Mouse (Mus musculus) T-cell, adult 2 months (primary cell): ENCODE data around the gene Rpp25l.
"Not testable (repeated sequence)": the region's sequence is repeated elsewhere in the genome, so short reads cannot be mapped to it uniquely, and the experiment has no call there.

Experiments used
- DNase-seq: peaks from one replicate; pipeline ENCODE4 v3.0.0; 2022; ENCODE audit warnings: low spot score

The Rpp25l gene

DNA sequence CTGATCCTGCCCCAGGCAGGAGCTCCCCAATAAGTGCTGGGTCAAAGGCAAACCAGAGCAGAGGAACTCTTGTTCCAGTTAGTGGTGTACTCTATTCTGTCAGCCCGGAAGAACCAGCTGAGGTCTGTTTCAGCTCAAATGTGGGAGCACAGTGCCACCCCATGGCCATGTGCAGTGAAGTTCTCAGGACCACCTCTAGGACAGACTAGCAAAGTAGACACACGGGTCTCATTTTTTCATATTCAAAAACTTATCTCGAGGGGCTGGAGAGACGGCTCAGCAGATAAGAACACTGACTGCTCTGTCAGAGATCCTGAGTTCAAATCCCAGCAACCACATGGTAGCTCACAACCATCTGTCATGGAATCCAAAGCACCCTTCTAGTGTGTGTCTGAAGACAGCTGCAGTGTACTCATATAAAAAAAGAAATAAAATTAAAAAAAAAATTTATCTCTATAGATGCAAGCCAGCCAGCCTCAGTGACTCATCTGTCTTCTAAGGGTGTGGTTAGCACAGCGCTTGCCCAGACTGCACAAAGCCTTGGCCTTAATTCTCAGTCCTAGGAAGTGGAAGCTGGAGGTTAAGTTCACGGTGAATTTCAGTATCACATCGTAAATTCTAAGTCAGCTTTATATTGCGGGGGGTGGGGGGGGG lies 24.4 kb upstream of the Rpp25l start:
- DNase-seq, result peak; percentile 80

DNA sequence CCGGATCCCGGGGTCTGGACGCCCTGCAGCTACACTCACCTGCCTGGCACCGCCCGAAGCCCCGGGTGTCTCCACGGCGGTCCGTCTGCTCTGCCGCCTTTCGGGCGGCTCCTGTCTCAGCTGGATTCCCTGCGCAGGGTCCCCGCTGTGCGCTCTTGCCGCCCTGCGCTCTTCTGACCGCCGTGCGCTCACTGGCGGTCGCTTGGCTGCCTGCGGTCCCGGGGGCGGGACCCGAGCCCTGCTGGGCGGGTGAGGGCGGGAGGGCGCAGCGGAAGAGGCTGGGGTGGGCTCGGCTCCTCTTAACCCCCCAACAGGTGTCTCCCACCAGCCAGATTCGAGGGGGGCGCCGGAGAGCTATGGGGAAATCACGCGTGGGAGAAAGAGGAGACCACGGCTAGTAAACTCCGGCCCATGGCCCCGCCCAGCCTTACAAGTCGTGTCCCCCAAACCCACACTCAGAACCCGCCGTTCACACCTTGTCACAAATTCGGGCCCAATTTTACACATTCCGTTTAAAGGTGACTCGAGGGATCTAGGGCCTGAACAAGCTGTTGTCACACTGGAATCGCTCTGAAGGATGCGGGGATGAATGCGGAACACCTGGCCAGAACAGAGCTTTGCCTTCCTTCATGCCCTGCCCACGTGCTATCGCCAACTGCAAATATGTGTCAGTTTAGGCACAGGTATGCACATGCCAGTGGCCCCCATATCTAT lies 17.9 kb upstream of the Rpp25l start, which contains the start of gene Arid3c:
TSS of gene Arid3c (minus strand) at position 91 of the 714 bp plus-strand sequence.
- DNase-seq, result no peak

DNA sequence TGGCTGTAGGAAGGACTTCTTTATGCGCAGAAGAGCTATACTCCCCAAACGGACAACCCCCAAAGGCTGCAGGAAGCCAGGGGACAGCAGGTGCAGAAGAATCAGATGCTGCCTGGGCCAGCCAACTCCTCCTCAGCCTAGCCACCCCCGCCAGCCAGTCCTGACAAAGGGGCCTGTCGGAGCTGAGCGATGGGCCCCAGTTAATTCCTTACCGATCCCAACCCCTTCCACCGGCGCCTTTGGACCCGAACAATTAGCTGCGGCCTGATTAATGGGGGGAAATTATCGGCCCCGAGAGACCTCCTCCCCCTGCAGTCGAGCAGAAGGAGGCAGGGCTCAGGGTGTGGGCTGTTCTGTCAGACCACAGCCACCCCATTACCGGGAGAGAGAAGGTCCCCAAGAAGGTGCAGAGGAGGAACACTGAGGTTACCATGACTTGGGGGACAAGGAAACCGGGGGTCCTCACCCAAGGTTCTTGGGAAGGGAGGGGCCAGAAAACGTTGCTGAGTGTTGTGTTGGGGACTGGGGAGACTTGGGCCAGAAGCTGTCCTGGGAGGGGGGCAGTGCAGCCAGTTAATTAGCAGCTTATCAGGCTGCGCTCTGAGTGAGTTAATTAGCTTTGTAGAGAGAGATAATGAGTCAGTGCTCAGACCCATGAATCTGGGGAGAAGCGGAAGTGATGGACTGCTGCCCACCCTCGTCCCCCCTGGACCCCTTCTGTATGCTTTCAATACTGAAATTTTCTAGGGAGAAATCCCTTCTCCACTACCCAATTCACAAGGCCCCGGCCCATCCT lies 13.7 kb upstream of the Rpp25l start:
- no peak for DNase-seq

DNA sequence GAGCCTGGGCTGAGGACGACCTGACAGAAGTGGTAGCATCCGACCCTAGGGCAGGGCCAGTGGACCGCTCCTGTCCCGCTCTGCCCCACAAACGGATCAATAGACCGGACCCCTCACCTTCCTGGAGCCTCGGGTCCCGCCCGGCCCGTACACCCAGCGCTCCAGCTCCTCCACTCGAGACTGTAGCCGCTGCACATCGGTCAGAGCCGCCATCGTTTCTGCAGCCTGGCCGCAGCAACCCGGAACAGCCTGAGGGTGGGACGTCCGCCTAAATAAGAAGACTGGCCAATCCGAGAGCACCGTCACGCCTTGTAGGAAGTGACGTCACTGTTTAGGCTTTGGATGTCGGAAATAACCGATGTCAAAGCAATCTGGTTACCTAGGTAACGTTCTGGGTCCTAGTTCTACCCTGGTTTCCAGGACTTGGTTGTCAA lies 9.6 kb upstream of the Rpp25l start, which contains the start of gene Dctn3:
TSS of gene Dctn3 (minus strand) at position 253 of the 434 bp plus-strand sequence.
- peak; percentile 89 for DNase-seq

DNA sequence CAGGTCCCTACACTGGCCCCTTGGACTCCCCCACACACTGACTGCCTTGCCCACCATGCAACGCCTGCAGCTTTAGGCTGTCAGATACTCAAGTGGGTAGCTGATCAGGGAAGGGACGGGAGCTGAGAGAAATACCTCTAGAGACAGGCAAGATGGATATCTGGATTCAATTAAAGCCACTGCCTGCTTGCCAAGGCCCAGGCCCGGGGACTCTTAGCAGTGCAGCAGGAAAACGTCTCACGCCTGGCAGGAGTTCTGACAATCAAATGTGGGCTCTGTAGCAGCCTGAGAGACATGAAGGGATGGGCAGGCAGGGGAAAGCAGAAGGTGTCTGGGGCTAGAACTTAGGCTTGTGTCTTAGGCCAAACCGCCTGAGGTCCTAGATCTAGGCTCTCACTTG lies 3.5 kb upstream of the Rpp25l start:
- no peak for DNase-seq

DNA sequence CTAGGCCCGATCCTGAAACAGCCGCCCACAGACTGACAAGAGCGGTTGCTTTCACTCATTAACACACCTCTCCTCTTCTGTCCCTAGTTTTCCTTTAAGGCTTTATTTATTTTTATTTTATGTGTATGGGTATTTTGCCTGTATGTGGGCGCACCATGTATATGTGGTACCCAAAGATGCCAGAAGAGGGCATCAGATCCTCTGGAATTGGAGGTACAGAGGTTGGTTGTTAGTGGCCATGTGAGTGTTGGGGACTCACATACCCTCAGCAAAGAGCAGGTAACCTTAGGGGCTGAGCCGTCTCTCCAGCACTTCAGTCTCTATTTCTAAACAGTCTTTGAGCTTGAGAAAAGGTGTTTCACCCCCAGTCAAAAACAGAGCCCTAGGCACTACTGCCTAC lies 2.3 kb upstream of the Rpp25l start:
- DNase-seq, result peak; percentile 49

DNA sequence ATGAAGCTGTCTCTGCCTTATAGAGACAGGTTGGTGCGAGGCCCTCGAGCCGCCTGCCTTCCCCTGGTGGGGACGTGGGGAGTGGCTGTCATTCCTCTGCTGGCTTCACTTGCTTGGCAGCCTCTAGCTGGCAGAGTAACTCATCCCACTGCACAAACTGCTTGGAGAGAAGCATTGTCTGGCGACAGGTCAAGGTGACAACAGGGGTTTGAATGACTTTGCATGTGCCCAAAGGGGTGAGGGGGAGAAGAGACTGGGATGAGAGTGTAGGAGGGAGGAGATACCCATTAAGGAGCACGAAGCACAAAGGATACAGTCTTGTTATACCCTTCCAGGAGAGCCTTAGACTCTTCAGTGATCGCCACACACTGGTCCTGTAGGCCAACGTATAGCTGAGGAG lies 1.7 kb upstream of the Rpp25l start:
- DNase-seq, result no peak

DNA sequence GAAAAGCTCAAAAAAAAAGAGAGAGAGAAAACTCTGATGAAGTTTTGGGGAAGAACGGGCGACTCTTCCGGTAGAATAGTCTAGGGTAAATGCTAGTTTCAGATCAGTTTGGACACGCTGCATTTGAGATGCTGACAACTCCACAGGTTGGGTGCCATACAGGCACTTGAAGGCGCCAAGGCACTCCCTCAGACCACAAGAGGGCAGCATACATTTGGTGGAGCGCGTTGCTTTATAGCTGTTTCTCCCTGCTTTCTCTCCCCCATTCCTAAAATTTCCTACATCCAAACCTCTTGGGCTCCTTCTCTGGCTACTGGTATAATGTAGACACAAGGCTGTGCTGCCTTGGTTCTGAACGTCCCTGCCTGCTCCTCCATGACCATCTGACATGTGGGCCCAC lies 942 bp upstream of the Rpp25l start:
- peak; percentile 42 for DNase-seq

DNA sequence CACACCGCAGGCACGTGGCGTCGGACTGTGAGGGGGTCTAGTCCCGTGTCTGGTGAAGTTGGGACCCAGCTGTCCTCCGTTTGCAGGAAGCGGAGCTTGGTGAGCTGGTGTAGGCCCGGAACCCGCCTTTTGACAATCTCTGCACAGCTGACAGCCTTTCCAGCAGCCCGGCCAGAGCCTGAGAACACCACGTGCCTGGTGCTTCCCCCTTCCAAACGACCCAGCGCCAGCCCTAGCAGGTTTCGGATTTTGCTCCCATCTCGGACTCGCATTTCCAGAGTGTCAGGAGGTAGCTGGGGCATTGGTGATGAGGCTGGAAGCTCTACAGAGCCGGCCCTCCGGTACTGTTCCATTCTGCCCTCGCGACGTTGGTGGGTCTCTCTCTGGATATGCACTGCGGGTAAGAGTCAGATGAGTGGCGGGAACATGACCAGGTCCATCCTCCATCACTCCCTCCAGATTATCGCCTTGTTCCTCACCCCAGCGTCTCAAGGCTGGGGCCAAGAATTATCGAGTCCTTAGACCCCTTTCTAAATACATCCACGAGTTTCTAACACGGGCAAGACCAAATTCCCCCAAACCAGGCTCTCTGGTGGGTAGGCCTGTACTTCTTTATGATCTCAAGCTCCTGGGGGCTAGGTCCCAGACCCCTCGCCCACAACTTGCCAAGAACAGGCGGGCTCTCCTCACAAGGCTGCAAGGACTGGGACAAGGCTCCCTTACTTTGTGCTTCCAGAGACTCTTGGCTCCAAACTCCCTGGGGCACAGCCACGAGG lies 725 bp downstream of the Rpp25l start:
- DNase-seq, result no peak

DNA sequence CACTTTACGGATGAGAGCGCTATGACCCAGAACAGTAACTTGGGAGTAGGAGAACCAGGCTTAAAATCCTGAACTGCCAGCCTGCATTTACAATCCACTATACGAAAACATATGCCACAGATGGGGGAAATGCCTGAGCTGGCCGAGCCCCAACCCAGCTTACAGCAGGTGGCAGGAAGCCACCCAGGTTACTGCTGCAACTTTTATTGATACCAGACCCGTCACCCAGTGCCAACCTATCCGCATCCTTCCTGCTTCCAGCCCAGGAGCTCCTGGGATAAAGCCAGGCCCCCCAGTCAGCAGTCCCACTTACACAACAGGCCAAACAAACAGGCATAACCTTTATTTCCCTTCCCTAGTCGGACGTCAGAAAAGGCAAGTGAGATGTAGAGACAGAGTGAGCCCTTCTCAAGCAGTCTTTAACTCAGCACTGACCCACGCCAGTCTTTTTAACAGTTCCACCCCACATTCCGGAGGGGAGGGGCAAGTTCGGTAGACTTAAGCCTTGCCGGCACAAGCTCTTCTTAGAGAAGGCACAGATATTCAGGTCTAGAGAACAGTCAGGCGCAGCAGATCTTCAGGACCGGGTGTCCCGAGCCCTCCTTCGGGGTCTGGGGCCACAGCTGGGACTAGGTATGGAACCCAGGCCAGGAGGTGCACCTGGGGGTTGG lies 1.5 kb downstream of the Rpp25l start:
- DNase-seq, result no peak

DNA sequence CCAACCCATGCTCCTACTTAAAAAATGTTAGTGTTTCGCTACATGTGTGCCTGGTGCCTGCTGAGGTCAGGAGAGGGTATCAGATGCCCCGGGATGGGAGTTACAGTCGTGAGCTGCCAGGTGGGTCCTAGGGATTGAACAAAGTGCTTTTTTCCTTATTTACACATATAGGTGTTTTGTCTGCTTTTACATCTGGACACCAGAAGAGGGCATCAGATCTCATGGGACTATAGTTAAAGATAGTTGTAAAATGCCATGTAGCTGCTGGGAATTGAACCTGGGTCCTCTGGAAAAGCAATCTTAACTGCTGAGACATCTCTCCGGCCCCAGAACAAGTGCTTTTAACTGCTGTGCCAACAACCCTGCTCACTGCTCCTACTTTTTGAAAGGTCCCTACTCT lies 3.1 kb downstream of the Rpp25l start:
- DNase-seq, result no peak

DNA sequence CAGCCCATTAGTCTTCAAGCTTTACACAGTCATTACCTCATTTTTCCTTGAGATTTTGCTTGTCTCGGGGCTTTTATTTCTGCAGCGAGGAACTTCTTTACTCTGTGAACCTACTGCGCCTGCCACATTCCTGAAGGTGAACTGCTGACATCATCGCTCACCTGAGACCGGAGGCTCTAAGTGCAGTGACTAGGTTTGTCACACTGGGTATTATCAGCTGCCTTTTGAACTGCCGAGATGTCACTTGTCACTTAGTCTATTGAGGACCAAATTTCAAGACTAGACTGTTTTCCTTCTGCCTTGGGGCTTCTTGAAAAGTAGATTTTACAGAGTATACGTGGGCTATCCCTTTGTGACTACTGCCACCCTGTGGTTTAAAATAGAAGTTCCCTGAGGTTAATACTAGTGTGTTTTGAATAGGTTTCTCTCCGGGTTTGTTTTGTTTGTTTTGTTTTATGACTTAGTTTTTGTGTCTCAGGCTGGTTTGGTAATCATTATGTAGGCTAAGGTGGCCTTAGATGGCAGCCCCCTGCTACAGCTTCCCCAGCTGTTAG lies 5.1 kb downstream of the Rpp25l start:
- DNase-seq, result peak; percentile 43

DNA sequence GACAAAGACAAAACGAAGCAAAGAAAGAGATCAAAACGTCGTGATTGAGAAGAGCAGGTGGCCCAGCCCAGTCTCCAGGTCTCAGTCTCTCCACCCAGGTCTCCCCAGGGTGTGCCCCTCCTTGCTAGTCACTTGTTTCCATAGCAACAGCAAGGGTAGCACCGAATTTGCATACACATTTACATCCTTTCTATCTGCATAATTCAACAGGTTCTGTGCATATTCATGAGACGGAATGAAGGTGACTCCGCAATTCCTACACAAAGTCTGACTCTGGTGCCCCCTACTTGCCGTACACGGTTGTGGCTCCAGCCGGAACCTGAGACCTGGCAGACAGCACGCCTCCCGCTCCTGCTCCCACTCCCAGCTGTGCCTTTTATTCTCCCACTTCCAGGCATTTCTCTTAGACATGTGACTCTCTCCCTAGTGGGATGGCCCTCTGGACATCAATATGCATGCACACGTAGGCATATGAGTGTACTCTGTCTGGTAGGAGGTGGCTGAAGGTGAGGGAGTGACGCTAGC lies 6.3 kb downstream of the Rpp25l start:
- DNase-seq, result peak; percentile 59

DNA sequence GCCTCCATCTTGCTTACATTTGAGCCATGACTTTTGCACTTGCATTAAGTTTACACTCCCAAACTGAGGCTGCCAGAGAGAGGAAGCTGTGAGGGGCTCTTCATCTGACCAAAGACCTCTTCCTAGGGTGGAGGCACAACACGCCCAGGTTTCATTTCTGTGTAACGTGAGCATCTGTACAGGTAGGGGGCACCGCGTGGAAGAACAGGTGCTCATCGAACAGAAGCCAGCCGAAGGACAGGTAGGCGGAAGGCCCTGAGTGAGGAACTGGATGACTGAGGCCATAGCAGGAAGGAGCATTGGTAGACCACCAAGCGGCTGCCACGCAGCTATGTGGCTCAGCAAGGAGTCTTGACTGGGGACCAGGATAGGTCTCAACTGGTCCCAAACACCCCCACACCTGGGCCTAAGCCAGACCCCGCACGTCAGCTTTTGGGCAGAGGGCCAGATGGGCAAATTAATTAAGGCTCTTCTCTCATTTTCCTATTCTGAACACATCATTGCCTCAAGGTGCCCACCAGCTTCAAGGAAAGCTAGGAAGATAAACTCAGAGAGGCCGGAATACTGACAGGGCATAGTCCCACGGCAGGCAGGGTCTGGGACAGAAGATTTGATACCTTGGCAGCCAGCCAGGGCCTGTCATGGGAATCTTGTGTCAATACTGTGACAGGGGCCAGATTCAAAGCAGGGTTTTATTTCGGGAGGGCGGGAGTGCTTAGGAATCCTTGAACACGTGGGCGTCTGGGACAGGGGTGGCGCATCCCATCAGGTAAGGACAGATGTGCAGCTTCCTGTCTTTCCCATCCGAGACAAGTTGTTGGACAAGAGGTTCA lies 7.2 kb downstream of the Rpp25l start:
- no peak for DNase-seq

DNA sequence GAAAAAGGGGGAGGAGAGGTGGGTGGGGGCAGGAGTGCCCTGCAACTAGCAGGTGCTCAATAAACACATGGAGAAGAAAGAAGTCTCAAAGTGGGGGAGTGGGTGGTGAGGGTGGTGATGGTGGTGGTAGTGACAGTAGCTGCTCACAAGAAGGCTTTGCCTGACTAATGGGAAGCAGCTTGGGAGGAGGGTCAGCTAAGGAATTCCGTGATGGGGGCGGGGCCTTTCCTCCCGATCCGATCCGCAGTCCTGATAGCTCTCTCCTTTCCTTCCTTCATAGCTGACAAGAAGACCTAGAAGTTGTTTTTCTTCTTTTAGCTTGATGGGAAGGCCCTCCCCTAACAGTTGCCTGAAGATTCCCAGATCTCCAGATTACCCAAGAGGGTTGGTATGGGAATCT lies 8.7 kb downstream of the Rpp25l start:
- DNase-seq, result no peak

DNA sequence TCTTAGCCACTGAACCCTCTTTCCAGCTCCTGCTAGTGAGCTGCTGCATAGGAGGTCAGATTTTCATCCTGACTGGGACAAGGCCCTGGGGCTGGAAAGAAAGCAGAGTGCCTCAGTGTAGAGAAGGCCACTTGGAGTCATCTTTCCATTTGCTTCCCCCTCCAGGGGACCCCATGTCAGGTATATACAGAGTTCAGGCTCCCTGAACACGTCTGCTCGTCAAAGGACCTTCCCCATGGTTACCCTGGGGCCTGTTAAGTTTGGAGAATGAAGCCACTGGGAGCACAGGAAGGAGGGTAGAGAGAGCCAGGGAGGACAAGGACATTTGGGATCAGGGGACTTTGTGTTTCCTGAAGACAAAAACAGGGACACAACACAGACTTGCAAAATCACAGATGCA lies 11.1 kb downstream of the Rpp25l start:
- not testable (repeated sequence) for DNase-seq

DNA sequence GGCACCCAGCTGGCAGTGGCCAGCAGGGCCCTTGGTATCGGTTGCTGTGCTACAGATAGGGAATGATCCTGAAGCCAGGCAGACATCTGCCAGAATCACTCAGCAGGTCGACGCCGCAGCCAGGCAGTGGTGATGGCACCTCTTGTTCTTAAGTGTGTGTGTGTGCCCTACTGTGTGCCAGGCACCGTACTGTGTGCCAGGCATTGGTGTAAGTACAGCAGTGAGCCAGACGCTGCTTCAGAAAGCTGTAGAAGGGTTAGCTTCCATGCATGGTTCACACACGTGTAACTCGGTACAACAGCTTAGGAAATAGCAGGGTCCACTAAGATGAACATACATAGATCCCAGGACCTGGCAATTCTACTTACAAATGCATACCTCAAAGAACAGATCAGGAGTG lies 13.1 kb downstream of the Rpp25l start:
- not testable (repeated sequence) for DNase-seq

DNA sequence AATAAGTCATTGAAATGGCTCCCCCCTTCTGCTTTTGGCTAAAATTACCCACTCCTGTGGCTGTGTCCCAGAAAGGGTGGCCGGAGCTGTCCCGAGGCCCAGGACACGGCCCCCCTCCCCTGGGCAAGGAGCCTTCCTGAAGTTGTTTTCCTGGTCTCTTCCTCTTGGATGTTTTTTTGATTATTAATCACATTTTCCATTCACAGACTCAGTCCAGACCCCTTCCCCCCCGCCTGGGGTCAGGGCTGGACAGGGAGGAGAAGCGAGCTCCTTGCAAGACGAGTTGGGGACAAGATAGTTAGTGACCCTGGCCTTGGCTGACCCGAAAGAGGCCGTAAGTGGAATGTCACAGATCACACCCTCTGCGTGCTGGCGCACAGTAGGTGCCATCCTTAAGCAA lies 13.6 kb downstream of the Rpp25l start, which contains the start of gene Il11ra1:
TSS of gene Il11ra1 (plus strand) at position 207 of the 400 bp plus-strand sequence.
- DNase-seq, result not testable (repeated sequence)

DNA sequence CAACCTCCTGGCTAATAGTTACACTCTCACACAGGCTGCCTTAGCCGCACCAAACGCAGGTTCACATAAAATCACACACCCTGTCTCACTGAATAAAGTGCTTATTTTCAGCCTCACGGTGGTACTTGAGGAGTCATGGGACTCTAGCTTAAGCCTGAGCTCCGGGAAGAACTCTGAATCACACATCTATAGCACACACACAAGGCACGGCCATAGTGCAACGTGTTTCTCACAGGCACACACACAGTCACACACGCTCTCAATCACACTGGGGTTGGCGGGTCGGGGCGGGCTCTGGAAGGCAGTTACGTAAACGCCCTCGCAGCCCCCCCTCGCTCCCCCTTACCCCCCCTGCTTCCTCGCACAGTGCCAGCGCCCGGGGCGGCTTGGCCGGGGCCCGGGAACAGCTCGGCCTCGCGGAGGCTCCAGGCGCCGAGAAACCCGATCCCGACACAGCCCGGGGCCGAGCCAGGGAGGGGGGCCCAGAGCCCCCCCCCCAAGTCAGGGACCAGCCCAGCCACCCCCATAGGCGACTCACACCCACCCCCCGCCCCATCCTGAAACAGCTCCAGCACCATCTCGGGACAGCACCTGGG lies 14.8 kb downstream of the Rpp25l start:
- not testable (repeated sequence) for DNase-seq
